Mouse (Mus musculus) midbrain, postnatal 0 days (tissue): ENCODE results near the gene Ube3b. TPM values are rescaled to one million over a fixed set of nuclear protein-coding genes. Genes with fewer than 3 reads are reported as not detected.

ENCODE experiments used
- ATAC-seq: fragments of 200-750 bp; cut with Nextera tagmentation; 2 replicates; pipeline ENCODE4 v1.8.0; 2017; ENCODE audit warnings: moderate number of reproducible peaks, mild to moderate bottlenecking, moderate TSS enrichment, moderate library complexity; ENCODE audit not compliant: low FRiP score
- DNase-seq: peaks from one replicate; pipeline ENCODE4 v3.0.0-alpha.2; 2015; ENCODE audit warnings: low spot score
- H3K27ac ChIP-seq: fragments of 300-500 bp; sonication (generic); 2 replicates; pipeline ENCODE4 v1.5.1; 2014; ENCODE audit warnings: low read depth, mild to moderate bottlenecking, low read length, mixed read lengths
- H3K27me3 ChIP-seq: fragments of 300-500 bp; sonication (generic); 2 replicates; pipeline ENCODE4 v1.6.1; 2014; ENCODE audit warnings: low read length, control low read depth, mixed read lengths; ENCODE audit not compliant: insufficient read depth
- H3K36me3 ChIP-seq: fragments of 300-500 bp; sonication (generic); 2 replicates; pipeline ENCODE4 v1.6.1; 2014; ENCODE audit warnings: low read length, control low read depth, mixed read lengths; ENCODE audit not compliant: insufficient read depth
- H3K4me1 ChIP-seq: fragments of 300-500 bp; sonication (generic); 2 replicates; pipeline ENCODE4 v1.6.1; 2014; ENCODE audit warnings: mild to moderate bottlenecking, control low read depth, antibody characterized with exemption, low read length, mixed read lengths; ENCODE audit not compliant: insufficient read depth
- H3K4me2 ChIP-seq: fragments of 300-500 bp; sonication (generic); 2 replicates; pipeline ENCODE4 v1.6.1; 2014; ENCODE audit warnings: low read depth, mild to moderate bottlenecking, low read length, mixed read lengths; ENCODE audit not compliant: poor library complexity, severe bottlenecking
- H3K4me3 ChIP-seq: fragments of 300-500 bp; sonication (generic); 2 replicates; pipeline ENCODE4 v1.5.1; 2014; ENCODE audit warnings: low read depth, mild to moderate bottlenecking, low read length, moderate library complexity
- H3K9ac ChIP-seq: fragments of 300-500 bp; sonication (generic); replicated peaks from 2 replicates; pipeline ENCODE4 v1.6.1; 2014; ENCODE audit warnings: mild to moderate bottlenecking, low read length, moderate library complexity, mixed read lengths; ENCODE audit not compliant: poor library complexity, severe bottlenecking
- H3K9me3 ChIP-seq: fragments of 300-500 bp; sonication (generic); 2 replicates; pipeline ENCODE4 v1.6.1; 2016; ENCODE audit warnings: low read length, control low read depth
- CTCF ChIP-seq: IDR thresholded peaks from 2 replicates; pipeline ENCODE4 v1.5.1; 2016; ENCODE audit warnings: antibody characterized with exemption, mild to moderate bottlenecking
- WGBS: fragments of 180-500 bp; shearing (Covaris S2); extraction: QIAGEN DNeasy Blood & Tissue Kit; methylation state at CpG from one replicate; pipeline ENCODE4 v1.1.7; 2014; 5-methylcytosine and 5-hydroxymethylcytosine counted together
- polyA plus RNA-seq: library from polyadenylated mRNA; unstranded; fragments of >200 nt; fragmentation: Nextera tagmentation; extraction: Ambion mirVana; gene quantifications from 2 replicates; pipeline ENCODE4 v1.2.1, GENCODE M21; 2015
- total RNA-seq: library from RNA; depleted of rRNA; stranded (reverse); fragments of >200 nt; gene quantifications from 2 replicates; pipeline ENCODE4 v1.2.3, GENCODE M21; 2014

Gene Ube3b
- total and polyA plus RNA-seq, 2 experiments from 2014 or later, result 26.9 to 58.3 TPM

GRCm38 (mm10) chr5:114461238-114461637, 80.8 kb downstream of the Ube3b start:
- H3K4me1 ChIP-seq, result 0 out of 2 replicates have a peak, but pooled peaks cover under 1% of the 10 kb centered on the region
- no peaks in the 10 kb centered on the region for H3K9me3 ChIP-seq
- no peak overlapping the region for H3K27ac ChIP-seq
- no peaks in the 10 kb centered on the region for H3K36me3 ChIP-seq
- H3K27me3 ChIP-seq, result no peaks in the 10 kb centered on the region
- DNase-seq (peak; percentile 73), ATAC-seq (peak; percentile 26)
- 4% methylated on average over 7 of the region's 7 CpGs for WGBS
- H3K4me3 ChIP-seq, result no peak overlapping the region
- peak; percentile 91 for TF ChIP-seq CTCF
- no peak overlapping the region for H3K9ac ChIP-seq
- H3K4me2 ChIP-seq, result no peak overlapping the region

- H3K27me3 ChIP-seq, result no peaks in the 10 kb centered on the region
- no peaks in the 10 kb centered on the region for H3K36me3 ChIP-seq
- WGBS, result 79% methylated on average over 23 of the region's 24 CpGs
- no peaks in the 10 kb centered on the region for H3K9me3 ChIP-seq
- H3K4me2 ChIP-seq, result no peak overlapping the region
- no peak overlapping the region for H3K27ac ChIP-seq
- ATAC-seq (no peak), DNase-seq (no peak)
- TF ChIP-seq CTCF, result no peak
- H3K4me1 ChIP-seq, result 0 out of 2 replicates have a peak, but pooled peaks cover 7% of the 10 kb centered on the region
- H3K9ac ChIP-seq, result no peak overlapping the region
- no peak overlapping the region for H3K4me3 ChIP-seq
Measured at GRCm38 (mm10) chr5:114462067-114463040, 81.9 kb downstream of the Ube3b start.

GRCm38 (mm10) chr5:114464561-114464960, 84.2 kb downstream of the Ube3b start:
- no peak for DNase-seq
- Histone ChIP-seq H3K4me3 (no peak overlapping the region), H3K4me2 (no peak overlapping the region), H3K27me3 (no peaks in the 10 kb centered on the region), H3K27ac (no peak overlapping the region), H3K9me3 (no peaks in the 10 kb centered on the region), H3K9ac (no peak overlapping the region), H3K4me1 (peaks cover 13% of the 10 kb centered on the region; the same call in 1 of the 2 replicates), H3K36me3 (no peaks in the 10 kb centered on the region)
- ATAC-seq, result no peak
- WGBS, result 79% methylated on average over 2 of the region's 2 CpGs
- TF ChIP-seq CTCF, result no peak

GRCm38 (mm10) chr5:114465641-114466040, 85.2 kb downstream of the Ube3b start:
- Histone ChIP-seq H3K4me3 (no peak overlapping the region), H3K27me3 (no peaks in the 10 kb centered on the region), H3K36me3 (no peaks in the 10 kb centered on the region), H3K9ac (0 out of 2 replicates have a peak overlapping the region, but pooled peaks have one; percentile 1), H3K4me1 (peaks cover 13% of the 10 kb centered on the region; the same call in 1 of the 2 replicates), H3K9me3 (no peaks in the 10 kb centered on the region), H3K27ac (no peak overlapping the region), H3K4me2 (no peak overlapping the region)
- no peak for DNase-seq
- no peak for TF ChIP-seq CTCF
- ATAC-seq, result no peak
- 62% methylated on average over 7 of the region's 7 CpGs for WGBS

- 0% methylated on average over 11 of the region's 11 CpGs for WGBS
- ATAC-seq, result no peak
- H3K27me3 ChIP-seq, result no peaks in the 10 kb centered on the region
- H3K27ac ChIP-seq, result peak overlapping the region; percentile 75
- peaks cover 13% of the 10 kb centered on the region; the same call in 1 of the 2 replicates for H3K4me1 ChIP-seq
- H3K4me3 ChIP-seq, result peak overlapping the region; percentile 19; the same call in 1 of the 2 replicates
- H3K9me3 ChIP-seq, result no peaks in the 10 kb centered on the region
- H3K4me2 ChIP-seq, result peak overlapping the region; percentile 50
- no peak for TF ChIP-seq CTCF
- no peak for DNase-seq
- H3K9ac ChIP-seq, result peak overlapping the region; percentile 51; the same call in 1 of the 2 replicates
- no peaks in the 10 kb centered on the region for H3K36me3 ChIP-seq
Measured at GRCm38 (mm10) chr5:114467019-114467418, 86.6 kb downstream of the Ube3b start.

- Histone ChIP-seq H3K9ac (peak overlapping the region; percentile 51; the same call in 1 of the 2 replicates), H3K27me3 (no peaks in the 10 kb centered on the region), H3K36me3 (no peaks in the 10 kb centered on the region), H3K9me3 (no peaks in the 10 kb centered on the region), H3K4me1 (peaks cover 13% of the 10 kb centered on the region; the same call in 1 of the 2 replicates), H3K27ac (peak overlapping the region; percentile 75), H3K4me2 (peak overlapping the region; percentile 50), H3K4me3 (peak overlapping the region; percentile 19; the same call in 1 of the 2 replicates)
- WGBS, result 2% methylated on average over 9 of the region's 13 CpGs
- DNase-seq, result peak; percentile 90
- peak; percentile 76; the same call in 1 of the 2 replicates for ATAC-seq
- no peak; the same call in 1 of the 2 replicates for TF ChIP-seq CTCF
Measured at GRCm38 (mm10) chr5:114467430-114467829, 87.0 kb downstream of the Ube3b start.
